8 mouse cellular contexts compared by ENCODE assay signal in the genomic region with DNA sequence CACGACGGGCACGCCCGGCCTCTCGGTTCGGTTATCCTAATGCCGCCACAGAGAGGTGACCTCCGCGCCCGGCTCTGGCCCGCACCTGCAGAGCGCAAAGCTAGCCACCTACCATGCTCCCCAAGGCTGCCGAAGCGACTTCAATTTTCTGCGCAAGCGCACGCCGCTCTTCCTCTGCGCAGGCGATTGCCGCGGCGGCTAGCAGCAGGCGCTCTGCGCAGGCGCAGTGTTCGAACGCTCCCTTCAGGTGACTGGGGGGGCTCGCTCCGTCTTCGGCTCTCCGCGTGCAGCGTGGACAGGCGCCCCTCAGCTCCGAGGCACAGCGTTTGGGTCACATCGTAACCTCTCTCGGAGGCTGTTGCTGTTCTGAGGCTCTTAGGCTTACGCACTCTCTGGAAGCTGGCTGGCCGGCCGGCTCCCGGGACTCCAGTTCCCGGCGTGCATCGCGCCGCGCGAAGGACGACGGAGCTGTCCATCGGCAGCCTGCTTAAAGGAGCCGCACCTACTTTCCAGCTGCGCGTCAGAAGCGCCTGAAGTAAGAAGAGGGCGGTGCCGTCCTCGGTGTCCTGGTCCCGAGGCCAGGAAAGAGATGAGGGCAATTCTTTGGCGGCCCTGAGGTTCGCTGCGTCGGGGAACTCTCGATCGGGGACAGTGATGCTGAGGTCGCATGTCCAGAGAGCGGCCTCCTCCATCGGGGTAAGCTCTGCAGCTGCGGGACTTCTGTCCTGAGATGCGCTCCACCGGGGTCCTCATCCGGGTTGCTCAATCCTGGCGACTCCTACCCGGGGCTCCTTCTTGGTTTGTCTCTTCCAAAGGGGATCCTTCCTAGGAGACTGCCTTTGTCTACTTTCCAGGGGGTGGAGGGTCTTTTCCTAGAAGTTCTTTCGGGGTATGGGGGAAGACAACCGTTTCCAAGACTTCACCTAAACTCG. TPM values are rescaled to one million over a fixed set of nuclear protein-coding genes. Genes with fewer than 3 reads are reported as not detected.
DNase-seq lines count a peak whose midpoint lies in the region; ATAC-seq and TF ChIP-seq lines count a peak whose summit lies in the region.

TSS of gene Dcun1d2 (minus strand) at position 440 of the 932 bp plus-strand sequence.
TSS of gene Tmco3 (plus strand) at position 499 of the 932 bp plus-strand sequence.

- TF ChIP-seq CTCF in kidney, postnatal 0 days (IDR thresholded peaks at IDR 0.05; ENCODE audit: low read depth), result no peak

- H3K4me2 ChIP-seq in heart, embryonic 12.5 days, result peak within 1 kb of the TSS; percentile 98
- peak within 1 kb of the TSS; percentile 74 for H3K4me2 ChIP-seq in kidney, postnatal 0 days (ENCODE audit: low read length)
- H3K4me2 ChIP-seq in liver, embryonic 11.5 days, result peak within 1 kb of the TSS; percentile 96
- peak within 1 kb of the TSS; percentile 86 for H3K4me2 ChIP-seq in stomach, embryonic 14.5 days (replicated peaks; ENCODE audit: low read depth, low read length)

- under 1% methylated on average over 79 of the region's 79 CpGs for WGBS in heart, embryonic 12.5 days
- WGBS in kidney, postnatal 0 days, result under 1% methylated on average over 79 of the region's 79 CpGs
- WGBS in liver, embryonic 11.5 days, result under 1% methylated on average over 79 of the region's 79 CpGs
- under 1% methylated on average over 79 of the region's 79 CpGs for WGBS in stomach, embryonic 14.5 days

- no peaks in the 10 kb centered on the region for H3K9me3 ChIP-seq in heart, embryonic 12.5 days (replicated peaks)
- H3K9me3 ChIP-seq in kidney, postnatal 0 days (replicated peaks; ENCODE audit: low read length), result no peaks in the 10 kb centered on the region
- no peaks in the 10 kb centered on the region for H3K9me3 ChIP-seq in liver, embryonic 11.5 days (ENCODE audit: control insufficient read depth, low read length)
- no peaks in the 10 kb centered on the region for H3K9me3 ChIP-seq in stomach, embryonic 14.5 days (ENCODE audit: control insufficient read depth, low read depth, low read length)

- H3K36me3 ChIP-seq in heart, embryonic 12.5 days, result peaks cover 13% of the 10 kb centered on the region
- H3K36me3 ChIP-seq in kidney, postnatal 0 days (ENCODE audit: insufficient read depth, low read length), result peaks cover 4% of the 10 kb centered on the region; the same call in 1 of the 2 replicates
- H3K36me3 ChIP-seq in liver, embryonic 11.5 days (ENCODE audit: control insufficient read depth, insufficient read depth, low read length), result peaks cover 2% of the 10 kb centered on the region; the same call in 1 of the 2 replicates
- peaks cover 4% of the 10 kb centered on the region; the same call in 1 of the 2 replicates for H3K36me3 ChIP-seq in stomach, embryonic 14.5 days (ENCODE audit: control insufficient read depth, insufficient read depth, low read length)

- H3K4me1 ChIP-seq in heart, embryonic 12.5 days (replicated peaks), result peaks cover 17% of the 10 kb centered on the region
- peaks cover 15% of the 10 kb centered on the region for H3K4me1 ChIP-seq in kidney, postnatal 0 days (replicated peaks; ENCODE audit: insufficient read depth, low read length)
- H3K4me1 ChIP-seq in liver, embryonic 11.5 days (replicated peaks; ENCODE audit: control insufficient read depth, insufficient read depth, low read length), result peaks cover 8% of the 10 kb centered on the region
- H3K4me1 ChIP-seq in stomach, embryonic 14.5 days (ENCODE audit: control insufficient read depth, insufficient read depth, low read length), result peaks cover 16% of the 10 kb centered on the region

- H3K9ac ChIP-seq in heart, embryonic 12.5 days, result peak within 1 kb of the TSS; percentile 88
- H3K9ac ChIP-seq in kidney, postnatal 0 days (ENCODE audit: low read depth, low read length), result peak within 1 kb of the TSS; percentile 67
- peak within 1 kb of the TSS; percentile 84 for H3K9ac ChIP-seq in liver, embryonic 11.5 days (ENCODE audit: low read depth, low read length)
- peak within 1 kb of the TSS; percentile 81 for H3K9ac ChIP-seq in stomach, embryonic 14.5 days (replicated peaks; ENCODE audit: low read depth, low read length)

- H3K4me3 ChIP-seq in heart, embryonic 12.5 days, result peak within 1 kb of the TSS; percentile 68
- peak within 1 kb of the TSS; percentile 62 for H3K4me3 ChIP-seq in kidney, postnatal 0 days (replicated peaks; ENCODE audit: low read depth, low read length)
- H3K4me3 ChIP-seq in liver, embryonic 11.5 days (ENCODE audit: low read depth, low read length), result peak within 1 kb of the TSS; percentile 83
- H3K4me3 ChIP-seq in stomach, embryonic 14.5 days (ENCODE audit: low read depth, low read length), result peak within 1 kb of the TSS; percentile 77

- peak; percentile 97 for DNase-seq in CD4-positive helper T cell, adult 2 months (ENCODE audit: low read depth, low spot score)
- DNase-seq in brain, embryonic 18.5 days (ENCODE audit: low read depth, low spot score), result peak; percentile 90
- DNase-seq in kidney, postnatal 0 days (ENCODE audit: low spot score), result peak; percentile 97
- peak; percentile 91 for DNase-seq in liver, embryonic 11.5 days (ENCODE audit: low spot score)
- peak; percentile 99 for DNase-seq in naive thymus-derived CD4-positive, alpha-beta T cell, adult 2 months (ENCODE audit: low read depth)

- peak within 1 kb of the TSS; percentile 96 for H3K27ac ChIP-seq in heart, embryonic 12.5 days (ENCODE audit: poor library complexity, severe bottlenecking)
- H3K27ac ChIP-seq in kidney, postnatal 0 days, result peak within 1 kb of the TSS; percentile 93
- H3K27ac ChIP-seq in liver, embryonic 11.5 days (ENCODE audit: low read depth, low read length), result peak within 1 kb of the TSS; percentile 99
- H3K27ac ChIP-seq in stomach, embryonic 14.5 days (ENCODE audit: low read length), result peak within 1 kb of the TSS; percentile 90

- no peaks in the 10 kb centered on the region for H3K27me3 ChIP-seq in heart, embryonic 12.5 days (replicated peaks)
- H3K27me3 ChIP-seq in kidney, postnatal 0 days (ENCODE audit: insufficient read depth, low read length), result no peaks in the 10 kb centered on the region
- H3K27me3 ChIP-seq in liver, embryonic 11.5 days (replicated peaks; ENCODE audit: control insufficient read depth, insufficient read depth, low read length), result no peaks in the 10 kb centered on the region
- H3K27me3 ChIP-seq in stomach, embryonic 14.5 days (ENCODE audit: control insufficient read depth, insufficient read depth, low read length), result no peaks in the 10 kb centered on the region

- ATAC-seq in erythroid progenitor cell, adult 5-6 weeks (replicated peaks; ENCODE audit: low FRiP score, poor library complexity, severe bottlenecking), result peak; percentile 85
- peak; percentile 93 for ATAC-seq in heart, embryonic 12.5 days (ENCODE audit: insufficient number of reproducible peaks, low FRiP score)
- peak; percentile 87 for ATAC-seq in kidney, postnatal 0 days (replicated peaks; ENCODE audit: low FRiP score, low read depth)
- ATAC-seq in liver, embryonic 11.5 days (replicated peaks; ENCODE audit: low FRiP score), result peak; percentile 90
- peak; percentile 92 for ATAC-seq in stomach, embryonic 14.5 days (ENCODE audit: insufficient number of reproducible peaks, insufficient read depth, low FRiP score, low read depth)

RNA-seq across cellular contexts. Expression of gene Dcun1d2, which starts in this region (rescaled TPM):
- total RNA-seq in erythroid progenitor cell, adult 5-6 weeks (2015; ENCODE audit: low replicate concordance), result 7.9 and 13.0 TPM in 2 replicates
- total RNA-seq in erythroid progenitor cell, adult 5-6 weeks (2017; ENCODE audit: low replicate concordance), result 12.3 and 15.8 TPM in 2 replicates
- polyA plus RNA-seq in heart, embryonic 12.5 days (2016; fragmentation: Nextera tagmentation; extraction: Ambion mirVana), result 28.3 and 29.6 TPM in 2 replicates
- 17.3 and 19.0 TPM in 2 replicates for polyA plus RNA-seq in kidney, postnatal 0 days (2015; fragmentation: Nextera tagmentation; extraction: Ambion mirVana)
- polyA plus RNA-seq in liver, embryonic 11.5 days (2014; fragmentation: Nextera tagmentation; extraction: Ambion mirVana), result 20.9 and 22.0 TPM in 2 replicates
- polyA plus RNA-seq in stomach, embryonic 14.5 days (2014; fragmentation: Nextera tagmentation; extraction: Ambion mirVana), result 20.6 and 23.6 TPM in 2 replicates

RNA-seq across cellular contexts. Expression of gene Tmco3, which starts in this region (rescaled TPM):
- 2.1 and 10.1 TPM in 2 replicates for total RNA-seq in erythroid progenitor cell, adult 5-6 weeks (2015; ENCODE audit: low replicate concordance)
- 6.7 and 7.5 TPM in 2 replicates for total RNA-seq in erythroid progenitor cell, adult 5-6 weeks (2017; ENCODE audit: low replicate concordance)
- polyA plus RNA-seq in heart, embryonic 12.5 days (2016; fragmentation: Nextera tagmentation; extraction: Ambion mirVana), result 34.5 and 41.2 TPM in 2 replicates
- 31.3 and 33.2 TPM in 2 replicates for polyA plus RNA-seq in kidney, postnatal 0 days (2015; fragmentation: Nextera tagmentation; extraction: Ambion mirVana)
- polyA plus RNA-seq in liver, embryonic 11.5 days (2014; fragmentation: Nextera tagmentation; extraction: Ambion mirVana), result 18.8 and 19.7 TPM in 2 replicates
- 45.5 and 46.3 TPM in 2 replicates for polyA plus RNA-seq in stomach, embryonic 14.5 days (2014; fragmentation: Nextera tagmentation; extraction: Ambion mirVana)

Comparison
In these comparisons a context has a peak if more than half of its experiments do, and no peak if none do; other contexts are left out.
1. Peak in every context shown above with its lines: DNase-seq, ATAC-seq, H3K4me3 ChIP-seq and H3K27ac ChIP-seq.